Mouse (Mus musculus): ENCODE measurements around the gene Ect2.
A peak's percentile ranks its signal among the peaks of the same experiment; 100 is the strongest.

Gene Ect2

GRCm38 (mm10) chr3:27153701-27154209 is at the start of gene Ect2:
Gene Ect2 (minus strand): TSS chr3:27153878.
- peak; percentile 100 for DNase-seq (ENCODE audit: low read depth, low spot score)

DNA sequence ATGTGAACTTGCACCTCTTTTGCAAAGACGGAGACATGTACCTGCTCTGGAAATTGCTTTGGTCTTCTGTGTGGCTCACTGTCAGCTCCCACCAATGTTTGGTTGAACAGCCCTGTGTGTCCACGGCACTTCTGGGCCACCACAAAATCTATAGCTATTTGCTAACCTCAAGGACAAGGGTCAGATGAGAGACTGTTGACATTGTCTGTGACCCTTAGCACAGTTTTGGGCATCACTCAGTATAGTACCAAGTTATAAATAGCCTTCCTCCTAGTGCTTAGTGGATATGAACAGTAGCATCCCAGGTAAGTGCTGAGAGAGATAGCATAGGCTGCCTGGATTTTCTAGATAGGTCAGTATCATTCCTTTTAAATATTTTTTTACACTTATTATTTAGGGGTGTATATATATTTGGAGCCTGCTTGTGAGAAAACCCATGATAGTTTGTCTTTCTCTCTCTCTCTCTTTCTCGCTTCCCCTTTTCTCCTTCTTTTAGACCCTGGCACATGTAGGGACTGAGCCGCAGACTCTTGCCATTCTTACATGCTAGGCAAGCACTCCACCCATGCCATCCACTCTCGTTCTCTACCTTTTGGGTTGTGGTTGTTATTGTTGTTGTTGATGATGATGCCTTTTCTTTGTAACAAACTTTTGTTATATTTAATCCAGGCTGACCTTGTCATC is 48.2 kb upstream of the Ect2 start:
- DNase-seq (ENCODE audit: low read depth, low spot score) = no peak

GRCm38 (mm10) chr3:27199120-27199519 is 45.4 kb upstream of the Ect2 start:
- DNase-seq (ENCODE audit: low read depth, low spot score) = no peak

DNA sequence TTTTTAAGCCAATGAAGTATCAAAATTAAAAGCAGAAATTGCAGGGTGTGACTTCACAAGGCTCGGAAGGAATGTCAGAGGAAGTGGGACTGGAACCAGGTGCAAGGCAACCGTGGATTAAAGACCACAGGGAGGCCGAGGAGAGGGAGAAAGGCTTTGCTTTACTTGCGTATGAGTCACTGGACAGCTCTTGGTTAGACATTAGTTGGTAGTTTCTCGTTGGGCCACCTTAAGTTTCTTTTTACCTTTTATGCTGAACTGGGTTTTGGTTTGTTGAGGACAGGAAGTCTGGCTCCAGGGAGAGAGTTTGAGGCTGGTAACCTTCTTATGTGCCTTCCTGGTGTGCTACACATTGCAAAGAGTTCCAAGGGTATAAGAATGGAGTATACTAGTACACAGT is 44.1 kb upstream of the Ect2 start:
- DNase-seq (ENCODE audit: low read depth, low spot score) = no peak

DNA sequence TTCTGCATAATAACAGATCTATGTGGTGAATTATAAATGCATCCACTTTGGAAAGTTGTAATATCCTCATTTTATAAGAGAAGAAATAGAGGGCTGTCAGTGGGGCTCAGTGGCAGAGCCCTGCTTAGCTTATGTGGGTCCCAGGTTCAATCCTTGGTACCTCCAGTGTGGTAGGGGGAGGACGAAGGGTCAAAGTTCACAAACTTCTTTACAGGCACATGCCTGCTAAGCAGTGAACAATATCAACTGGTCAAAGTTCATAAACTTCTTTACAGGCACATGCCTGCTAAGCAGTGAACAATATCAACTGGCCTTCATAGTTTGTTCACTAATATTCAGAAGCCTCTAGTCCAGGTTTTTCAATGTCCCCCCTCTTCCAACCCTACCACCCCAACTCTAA is 42.9 kb upstream of the Ect2 start:
- DNase-seq (ENCODE audit: low read depth, low spot score) = no peak

GRCm38 (mm10) chr3:27195573-27196227 is 42.0 kb upstream of the Ect2 start:
- DNase-seq (ENCODE audit: low read depth, low spot score) = no peak

DNA sequence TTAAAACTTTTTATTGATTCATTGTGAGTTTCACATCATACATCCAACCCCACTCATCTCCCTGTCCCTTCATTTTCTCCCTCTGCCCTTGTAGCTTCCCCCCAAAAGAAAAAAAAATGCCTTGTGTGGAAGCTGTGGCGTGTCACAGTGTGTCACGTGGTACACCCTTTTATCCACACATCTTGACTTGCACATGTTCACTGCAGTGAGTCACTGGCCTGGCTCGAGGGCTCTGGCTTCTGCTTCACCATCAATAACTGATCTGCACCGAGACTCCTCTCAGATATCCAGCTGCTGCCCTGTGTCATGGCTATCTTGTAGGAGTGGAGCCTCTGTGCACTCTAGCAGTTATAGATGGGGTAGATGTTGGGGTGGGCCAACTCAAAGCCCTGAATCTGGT is 41.5 kb upstream of the Ect2 start:
- no peak for DNase-seq (ENCODE audit: low read depth, low spot score)

GRCm38 (mm10) chr3:27193844-27194317 is 40.2 kb upstream of the Ect2 start:
- peak; percentile 33 for DNase-seq (ENCODE audit: low read depth, low spot score)

DNA sequence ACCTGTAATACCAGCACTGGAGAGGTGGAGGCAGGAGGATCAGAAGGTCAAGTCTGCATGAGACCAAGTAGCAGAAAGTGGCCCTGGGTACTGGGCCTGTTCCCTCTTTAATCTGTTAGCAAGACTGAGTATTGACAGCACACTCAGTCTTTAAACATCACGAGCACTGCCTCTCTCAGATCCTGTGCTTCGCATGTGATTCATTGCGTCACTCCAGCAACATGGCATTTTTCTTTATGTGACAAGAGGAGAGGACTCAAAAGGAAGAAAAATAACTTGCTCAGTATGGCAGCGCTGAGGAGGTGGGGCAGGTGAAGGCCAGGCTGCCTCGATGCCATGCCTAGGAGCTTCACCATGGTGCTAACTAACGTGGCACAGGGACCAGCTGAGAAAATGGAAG is 38.2 kb upstream of the Ect2 start:
- no peak for DNase-seq (ENCODE audit: low read depth, low spot score)

- DNase-seq (ENCODE audit: low read depth, low spot score) = no peak
Observed at GRCm38 (mm10) chr3:27190865-27191264, 37.2 kb upstream of the Ect2 start.

DNA sequence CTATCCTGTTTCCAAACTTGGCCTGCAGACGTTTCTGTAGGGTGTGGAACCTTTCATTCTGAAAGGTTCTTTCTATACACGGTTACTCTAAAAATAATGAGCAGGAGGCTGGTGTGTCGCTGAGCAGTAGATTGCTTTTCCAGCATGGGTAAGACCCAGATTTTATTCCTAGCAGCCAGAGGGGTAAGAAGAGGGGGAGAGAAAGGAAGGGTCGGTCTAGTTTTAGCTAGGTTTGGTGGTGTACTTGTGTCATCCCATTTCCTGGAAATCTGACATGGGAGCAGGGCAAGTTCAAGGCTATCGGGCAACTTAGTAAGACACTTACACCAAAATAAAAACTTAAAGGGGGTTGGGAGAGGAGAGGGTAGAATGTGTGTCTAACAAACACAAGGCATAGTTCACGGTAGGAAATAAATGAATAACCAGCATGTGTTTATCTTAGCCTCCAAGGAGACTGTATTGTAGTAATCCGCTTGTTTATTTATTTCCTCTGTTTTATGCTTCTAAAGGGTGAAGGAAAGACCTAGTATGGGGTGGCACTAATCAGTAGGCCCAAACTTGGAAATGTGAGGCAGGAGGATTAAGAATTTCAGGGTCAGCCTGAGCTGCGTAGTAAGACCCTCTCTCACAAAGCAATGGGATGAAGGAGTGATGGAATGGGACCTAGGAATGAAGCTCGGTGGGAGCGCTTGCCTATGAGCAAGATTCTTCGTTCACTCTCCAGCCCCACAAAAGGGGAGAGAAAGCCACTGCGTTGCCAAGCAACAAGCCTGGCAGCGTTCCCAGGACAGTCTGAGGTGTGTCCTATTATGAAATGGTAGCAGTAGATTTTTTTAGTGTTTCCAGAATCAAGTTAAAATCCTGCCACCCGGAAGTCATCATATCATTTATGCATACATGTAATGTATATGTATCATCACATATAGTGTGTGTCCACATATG is 35.9 kb upstream of the Ect2 start:
- DNase-seq (ENCODE audit: low read depth, low spot score) = no peak

GRCm38 (mm10) chr3:27188386-27188785 is 34.7 kb upstream of the Ect2 start:
- DNase-seq (ENCODE audit: low read depth, low spot score) = no peak

DNA sequence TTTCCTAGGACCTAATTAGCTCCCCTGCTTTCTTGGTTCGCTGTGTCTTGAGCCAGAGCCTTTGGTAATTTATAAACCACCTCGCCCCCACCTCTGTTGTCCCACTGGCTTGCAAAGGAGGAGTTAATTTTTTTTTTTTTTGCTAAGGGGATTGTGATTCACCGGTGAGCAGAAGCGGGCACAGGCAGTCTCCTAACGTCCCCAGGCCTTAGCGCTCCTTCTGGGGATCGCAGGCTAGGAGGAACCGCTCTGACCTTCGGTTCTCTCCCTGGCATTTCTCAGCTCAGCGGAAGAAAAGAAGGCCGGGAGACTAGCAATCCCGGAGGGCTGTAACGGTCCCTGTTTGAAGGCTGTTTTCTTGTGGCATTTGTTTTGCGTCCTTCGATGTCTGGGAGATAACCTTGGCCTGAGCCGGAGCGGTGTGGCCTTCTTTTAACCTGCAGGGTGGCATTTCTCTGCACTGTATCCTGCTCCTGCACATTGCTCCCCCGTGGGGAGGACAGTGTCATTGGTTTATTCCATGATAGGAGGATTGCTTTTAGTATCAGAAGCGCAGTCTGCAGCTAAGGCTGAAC is 30.0 kb upstream of the Ect2 start:
- peak; percentile 18 for DNase-seq (ENCODE audit: low read depth, low spot score)

- DNase-seq (ENCODE audit: low read depth, low spot score) = peak; percentile 95
Observed at GRCm38 (mm10) chr3:27182733-27183600, 29.3 kb upstream of the Ect2 start, which contains the start of gene Nceh1. Gene Nceh1 (plus strand): TSS chr3:27182965.

DNA sequence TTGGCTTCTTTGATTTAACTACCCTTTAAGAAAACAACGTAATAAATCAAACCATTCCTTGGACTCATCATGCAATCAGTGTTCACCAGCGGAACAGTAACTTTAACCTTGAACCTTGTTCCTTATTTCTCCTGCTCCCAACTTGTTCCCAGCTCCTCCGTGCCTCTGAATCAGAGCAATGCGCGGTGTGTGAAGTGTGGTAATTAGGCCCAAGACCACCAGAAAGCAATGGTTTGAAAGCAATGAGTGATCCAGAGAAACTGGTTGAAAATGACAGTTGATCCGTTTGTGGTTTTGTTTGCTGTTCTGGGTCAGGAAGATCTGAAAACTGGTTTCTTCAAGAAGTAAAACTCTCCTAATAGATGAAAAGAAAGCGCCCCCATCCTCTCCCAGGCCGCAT is 26.0 kb upstream of the Ect2 start:
- DNase-seq (ENCODE audit: low read depth, low spot score) = no peak

DNA sequence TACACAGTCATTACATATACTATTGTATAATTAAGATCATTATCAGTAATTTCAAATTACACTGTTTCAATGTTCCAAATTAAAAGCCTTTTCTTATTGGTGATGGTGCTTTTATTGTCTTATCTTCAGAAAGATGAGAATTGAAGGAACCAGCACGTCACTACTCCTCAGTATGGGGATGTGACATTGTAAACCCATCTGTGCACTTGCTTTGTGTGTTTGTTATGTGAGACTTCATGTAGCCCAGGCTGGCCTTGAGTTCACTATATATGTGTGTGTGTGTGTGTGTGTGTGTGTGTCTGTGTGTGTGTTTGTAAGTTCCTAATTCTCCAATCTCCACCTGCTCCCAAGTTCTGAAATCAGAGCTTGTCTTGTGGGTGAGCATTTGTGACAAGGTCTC is 16.6 kb upstream of the Ect2 start:
- DNase-seq (ENCODE audit: low read depth, low spot score) = no peak

- DNase-seq (ENCODE audit: low read depth, low spot score) = no peak
Observed at GRCm38 (mm10) chr3:27165481-27166065, 11.9 kb upstream of the Ect2 start.

DNA sequence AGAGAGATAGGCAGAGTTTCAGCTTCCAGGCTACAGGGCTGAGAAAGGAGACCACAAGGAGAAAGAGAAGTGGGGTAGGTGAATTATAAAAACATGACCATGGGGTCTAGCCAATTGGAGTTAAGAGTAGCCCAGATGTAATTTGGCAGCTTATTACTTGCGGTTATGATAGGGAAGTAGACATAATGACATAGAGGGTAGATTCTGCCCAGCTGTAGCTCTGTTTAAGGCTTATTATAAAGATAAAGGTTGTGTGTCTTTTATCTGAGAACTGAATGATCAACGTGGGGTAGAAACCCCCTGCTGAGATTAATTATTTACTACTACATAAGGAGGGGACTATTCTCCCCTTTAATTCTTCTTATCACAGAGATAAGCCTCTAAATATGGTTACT is 8.7 kb upstream of the Ect2 start:
- no peak for DNase-seq (ENCODE audit: low read depth, low spot score)

DNA sequence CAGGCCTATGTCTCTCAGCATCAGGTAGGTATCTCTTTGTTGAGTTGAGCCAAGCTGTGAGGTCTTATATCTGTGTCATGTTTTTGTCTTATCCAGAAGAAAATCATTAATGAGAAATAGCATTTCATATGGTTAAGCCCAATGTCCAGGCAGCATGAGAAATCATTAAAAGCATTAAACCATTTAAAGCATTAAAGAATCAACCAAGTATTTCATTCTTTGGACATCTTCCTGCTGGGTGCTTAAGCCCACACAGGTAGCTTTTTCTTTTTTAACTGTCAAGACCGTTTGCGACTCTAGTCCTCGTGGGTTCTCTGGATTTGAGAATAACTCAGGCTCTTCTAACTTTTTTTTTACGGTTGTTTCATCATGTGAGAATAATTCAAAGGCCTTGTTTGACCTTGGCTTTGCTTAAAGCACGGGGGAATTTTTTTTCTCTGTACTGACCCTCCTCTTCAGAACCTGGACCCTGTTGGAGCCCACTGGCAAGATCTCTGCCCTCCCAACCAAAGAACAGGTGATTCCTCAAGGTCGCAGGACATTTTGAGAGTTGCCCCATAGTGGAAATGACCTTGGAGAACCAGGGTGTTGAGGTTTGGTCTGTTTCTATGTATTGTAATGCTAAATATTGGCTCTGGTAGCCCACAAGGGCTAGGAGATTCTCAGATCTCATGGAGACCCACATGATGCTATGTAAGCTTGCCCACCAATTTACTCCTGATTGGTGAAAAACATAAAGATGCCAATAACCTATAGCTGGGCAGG is 8.1 kb upstream of the Ect2 start:
- no peak for DNase-seq (ENCODE audit: low read depth, low spot score)

DNA sequence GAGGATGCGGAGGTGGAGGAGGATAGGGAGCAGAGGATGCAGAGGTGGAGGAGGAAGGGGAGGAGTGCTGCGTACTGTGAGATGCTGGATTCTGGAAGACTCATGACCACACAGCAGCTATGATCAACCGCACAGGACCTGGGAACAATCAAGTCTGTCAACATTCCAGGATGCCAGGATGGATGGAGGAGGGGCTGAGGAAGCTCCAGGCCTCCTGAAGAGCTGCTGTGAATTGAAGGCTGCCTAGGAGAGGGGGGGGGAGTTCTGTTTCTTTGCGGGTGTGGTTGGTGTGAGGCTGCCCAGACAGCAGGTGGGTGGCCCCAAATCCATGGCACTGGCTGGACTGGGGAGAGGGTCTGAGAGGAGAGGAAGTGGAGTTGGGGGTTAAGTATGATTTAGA is 5.2 kb upstream of the Ect2 start:
- DNase-seq (ENCODE audit: low read depth, low spot score) = no peak
